Mouse (Mus musculus): Measurements from ENCODE around the gene BC067074. TPM values are rescaled to one million over a fixed set of nuclear protein-coding genes. Genes with fewer than 3 reads are reported as not detected.
"Not testable (repeated sequence)": the region's sequence is repeated elsewhere in the genome, so short reads cannot be mapped to it uniquely, and the experiment has no call there.

Gene BC067074
- total RNA-seq (2021) = 1 to 10 TPM in 1 of 2 experiments, under 1 TPM in 1; 0.88 to 1.1 TPM

- intact Hi-C loops (cut with DNase I) = no loop called here
- no peak for DNase-seq (ENCODE audit: low spot score in 2 of 2)
Observed at GRCm38 (mm10) chr13:113292975-113293706, at the start of gene BC067074. BC067074 (plus strand) TSS chr13:113293159.

DNA sequence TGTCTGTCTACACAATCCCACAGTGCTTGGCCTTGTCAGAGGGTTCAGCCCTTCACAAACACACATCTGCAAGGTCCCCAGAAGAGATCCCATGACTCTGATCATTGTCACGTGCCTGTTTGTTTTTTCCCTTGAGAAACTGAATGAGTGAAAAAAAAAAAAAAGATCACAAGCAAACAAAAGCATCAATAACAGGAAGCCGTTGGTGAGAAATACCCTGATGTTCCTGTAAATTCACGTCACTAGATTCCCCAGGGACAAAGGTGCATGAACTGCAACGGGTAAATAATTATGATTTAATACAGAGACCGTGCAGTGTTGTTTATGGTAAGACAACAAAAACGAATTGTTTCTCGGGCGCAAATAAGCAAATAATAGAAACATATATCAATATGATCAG is 47.9 kb upstream of the BC067074 start:
- no peak for DNase-seq (ENCODE audit: low spot score in 2 of 2)
- intact Hi-C loops (cut with DNase I) = no loop called here

DNA sequence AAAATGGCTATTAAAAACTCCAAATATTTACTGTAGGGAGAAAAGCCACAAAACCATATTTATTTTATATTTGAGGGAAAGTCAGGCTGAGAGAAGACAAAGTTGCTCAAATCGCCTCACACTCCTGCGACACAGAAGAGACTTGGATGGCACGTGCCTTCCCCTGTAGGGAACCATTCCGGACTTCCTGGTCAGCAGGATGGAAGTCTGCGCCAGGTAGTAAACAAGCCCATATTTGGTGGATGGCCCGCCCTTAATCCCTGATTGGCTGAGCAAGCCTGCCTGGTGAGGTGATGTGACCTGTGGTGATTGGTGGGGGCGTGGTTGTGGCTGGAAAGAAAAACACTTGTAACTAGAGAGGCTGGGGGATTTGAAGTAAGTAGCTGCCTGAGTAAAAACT is 40.4 kb upstream of the BC067074 start:
- intact Hi-C loops (cut with DNase I); DNase-seq (ENCODE audit: low spot score in 2 of 2): not testable (repeated sequence)

- DNase-seq (ENCODE audit: low spot score in 2 of 2) = no peak
Observed at GRCm38 (mm10) chr13:113256766-113257165, 36.2 kb upstream of the BC067074 start.

GRCm38 (mm10) chr13:113257190-113257589 is 35.8 kb upstream of the BC067074 start:
- no peak for DNase-seq (ENCODE audit: low spot score in 2 of 2)
- intact Hi-C loops (cut with DNase I) = no loop called here

More at GRCm38 (mm10) chr13:113256766-113257165, 36.2 kb upstream of the BC067074 start:
- intact Hi-C loops (cut with DNase I) = no loop called here

- no peak for DNase-seq (ENCODE audit: low spot score in 2 of 2)
- intact Hi-C loops (cut with DNase I) = no loop called here
Observed at GRCm38 (mm10) chr13:113259237-113259636, 33.7 kb upstream of the BC067074 start.

- intact Hi-C loops (cut with DNase I) = no loop called here
Observed at GRCm38 (mm10) chr13:113262822-113263221, 30.1 kb upstream of the BC067074 start.

GRCm38 (mm10) chr13:113265257-113265656 is 27.7 kb upstream of the BC067074 start:
- intact Hi-C loops (cut with DNase I) = loop anchor here (5.0 kb wide), 3 partner anchors 218 to 402 kb away; partner anchors contain the start of genes Gpx8 and Snx18
- DNase-seq (ENCODE audit: low spot score in 2 of 2) = peak; percentile 10 to 47

More at GRCm38 (mm10) chr13:113262822-113263221, 30.1 kb upstream of the BC067074 start:
- peak; percentile 15 to 41 for DNase-seq (ENCODE audit: low spot score in 2 of 2)

DNA sequence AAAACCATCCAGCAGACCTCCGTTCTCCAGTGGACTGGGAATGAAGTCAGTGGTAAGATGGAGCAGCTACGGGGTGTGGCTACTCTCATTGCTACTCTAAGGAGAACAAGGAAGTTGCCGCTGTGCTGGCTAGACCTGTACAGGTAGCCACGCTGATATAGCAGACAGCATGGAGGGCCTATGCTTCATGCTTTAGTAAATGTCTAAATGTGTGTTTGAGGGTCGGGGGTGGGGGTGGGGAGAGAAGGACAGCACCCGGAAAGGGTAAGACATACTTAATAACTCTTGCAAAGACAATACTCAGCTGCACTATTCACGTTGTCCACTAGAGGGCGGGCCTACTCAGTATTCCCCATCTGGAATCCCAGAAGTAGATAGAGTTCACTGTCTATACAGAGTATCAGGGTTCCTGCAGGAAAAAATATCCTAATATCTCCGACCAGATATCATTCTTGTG is 26.4 kb upstream of the BC067074 start:
- intact Hi-C loops (cut with DNase I) = loop anchor here (5.0 kb wide), 3 partner anchors 219 to 401 kb away; partner anchors contain the start of genes Gpx8 and Snx18
- peak; percentile 29 to 57 for DNase-seq (ENCODE audit: low spot score in 2 of 2)

- intact Hi-C loops (cut with DNase I) = loop anchor here (5.0 kb wide), 3 partner anchors 220 to 400 kb away; partner anchors contain the start of genes Gpx8 and Snx18
- DNase-seq (ENCODE audit: low spot score in 2 of 2) = no peak
Observed at GRCm38 (mm10) chr13:113267204-113267603, 25.8 kb upstream of the BC067074 start.

DNA sequence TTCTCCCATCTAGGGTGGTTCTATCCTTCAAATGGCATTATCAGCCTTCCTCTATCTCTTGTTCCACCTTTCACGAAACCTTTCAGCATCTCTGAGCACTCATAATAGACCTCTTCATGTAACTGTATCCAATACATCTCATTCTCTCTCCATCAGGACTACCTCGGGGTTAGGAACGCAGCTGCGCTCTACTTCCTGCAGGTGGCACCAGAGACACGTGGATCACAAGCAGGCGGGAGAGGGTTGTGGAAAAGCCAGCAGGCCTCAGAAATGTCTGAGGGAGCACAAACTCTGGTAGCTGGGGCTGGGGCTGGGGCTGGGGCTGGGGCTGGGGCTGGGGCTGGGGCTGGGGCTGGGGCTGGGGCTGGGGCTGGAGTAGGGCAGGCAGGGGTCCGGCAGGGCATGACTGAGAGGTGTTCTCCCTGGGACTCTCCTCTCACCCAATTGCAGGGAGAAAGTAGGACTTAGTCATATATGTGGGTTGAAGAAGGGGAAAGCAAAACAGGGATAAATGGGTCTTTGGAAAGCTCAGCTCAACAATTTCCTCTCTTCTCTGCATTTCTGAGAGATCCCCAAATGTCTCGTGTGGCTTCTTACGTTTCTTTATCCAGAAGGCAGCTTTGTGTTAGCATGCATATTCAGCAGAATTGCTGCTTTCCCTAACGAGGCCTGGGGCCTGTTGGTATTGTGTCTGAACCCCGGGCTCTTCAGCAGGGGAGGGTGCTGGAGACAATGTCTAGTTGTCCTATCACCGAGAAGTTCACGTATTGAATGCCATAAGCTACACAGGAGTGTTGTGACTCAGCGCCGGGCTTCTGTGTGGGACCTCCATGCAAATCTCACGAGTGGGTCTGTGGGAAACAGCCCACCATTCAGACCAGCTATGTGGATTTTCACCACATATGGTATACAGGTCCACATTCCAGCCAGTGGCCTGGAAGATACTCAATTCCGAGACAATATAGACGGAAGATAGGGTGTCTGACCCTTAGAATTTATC is 22.9 kb upstream of the BC067074 start:
- intact Hi-C loops (cut with DNase I) = loop anchor here (5.0 kb wide), 3 partner anchors 223 to 397 kb away; partner anchors contain the start of genes Gpx8 and Snx18

DNA sequence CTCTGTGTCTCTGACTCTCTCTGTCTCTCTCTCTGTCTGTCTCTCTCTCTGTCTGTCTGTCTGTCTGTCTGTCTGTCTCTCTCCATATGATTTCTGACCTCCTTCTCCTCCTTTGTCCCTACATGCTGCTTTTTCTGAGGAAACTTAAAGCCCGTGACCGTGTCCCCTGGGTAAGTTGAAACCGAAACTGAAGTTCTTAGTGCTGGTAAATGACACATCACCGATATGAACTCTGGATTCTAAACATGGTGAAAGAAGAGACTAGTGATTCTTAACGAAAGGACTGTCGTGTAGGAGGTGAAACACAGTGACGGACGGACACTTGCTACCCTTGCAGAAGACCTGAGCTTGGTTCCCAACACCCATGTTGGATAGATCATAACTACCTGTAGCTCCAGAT is 21.8 kb upstream of the BC067074 start:
- intact Hi-C loops (cut with DNase I) = no loop called here
- DNase-seq (ENCODE audit: low spot score in 2 of 2) = no peak

More for the DNA sequence above, 22.9 kb upstream of the BC067074 start:
- DNase-seq (ENCODE audit: low spot score in 2 of 2) = peak; percentile 73 to 79

- DNase-seq (ENCODE audit: low spot score in 2 of 2) = no peak
- intact Hi-C loops (cut with DNase I) = no loop called here
Observed at GRCm38 (mm10) chr13:113287141-113287540, 5.8 kb upstream of the BC067074 start.

DNA sequence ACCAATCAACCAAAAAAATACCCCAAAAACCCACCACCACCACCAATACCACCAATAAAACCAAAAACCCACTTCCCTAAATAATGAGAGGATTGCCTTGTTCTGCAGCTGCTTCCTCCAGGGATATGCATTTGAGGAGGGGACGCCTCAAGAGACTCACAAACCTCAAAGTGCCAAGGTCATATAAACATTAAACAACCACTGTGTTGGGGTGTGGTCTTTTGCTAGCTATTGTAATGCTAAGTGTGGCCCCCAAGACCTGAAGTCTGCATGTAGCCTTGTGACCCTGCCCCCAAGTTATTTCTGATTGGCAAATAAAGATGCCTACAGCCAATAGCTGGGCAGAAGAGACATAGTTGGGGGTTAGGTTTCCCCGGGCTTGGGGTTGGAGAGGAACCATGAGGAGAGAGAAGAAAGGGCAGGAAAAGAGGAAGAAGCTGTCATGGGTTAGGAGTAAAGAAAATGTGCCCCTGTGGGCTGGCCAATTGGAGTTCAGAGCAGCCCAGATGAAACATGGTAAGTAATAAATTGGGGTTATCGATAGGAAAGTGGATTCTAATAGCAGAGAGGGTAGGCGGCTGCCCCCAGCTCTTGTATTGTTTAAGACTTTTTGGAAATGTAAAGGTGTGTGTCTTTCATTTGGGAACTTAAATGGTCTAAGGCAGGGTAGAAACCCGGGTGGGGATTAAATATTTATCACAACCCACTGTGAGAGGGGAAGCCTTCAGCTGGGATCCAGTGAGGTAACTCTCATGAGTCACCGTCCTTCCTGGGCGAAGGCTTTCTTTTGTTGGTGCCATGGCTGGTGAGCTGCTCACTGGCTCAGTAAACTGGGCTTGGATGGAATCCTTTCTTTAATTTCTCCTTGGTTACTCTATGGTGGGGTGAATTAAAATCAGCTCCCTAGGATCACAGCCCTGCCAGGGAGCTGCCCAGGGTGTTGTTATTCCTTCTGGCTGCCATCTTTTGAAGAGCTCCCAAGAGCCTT is 4.5 kb upstream of the BC067074 start:
- DNase-seq (ENCODE audit: low spot score in 2 of 2) = no peak
- intact Hi-C loops (cut with DNase I) = no loop called here

DNA sequence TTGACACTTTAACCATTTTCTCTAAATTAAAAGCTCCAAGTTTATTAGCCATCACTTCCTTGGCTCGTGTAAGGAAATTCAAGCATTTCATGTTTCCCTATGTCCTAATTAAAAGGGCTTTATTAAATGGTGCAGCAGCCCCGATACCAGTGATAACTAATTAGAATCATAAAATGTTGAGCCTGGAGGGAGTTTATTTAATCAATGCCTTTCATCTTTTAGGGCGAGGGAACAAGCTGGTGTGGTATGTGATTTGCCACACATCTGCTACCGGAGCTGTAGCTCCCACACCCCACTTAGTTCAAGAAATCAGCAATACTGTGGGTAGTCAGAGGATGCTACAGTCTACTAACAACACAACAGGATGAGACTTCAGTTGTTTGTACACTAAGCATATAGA is 3.2 kb upstream of the BC067074 start:
- no peak for DNase-seq (ENCODE audit: low spot score in 2 of 2)
- intact Hi-C loops (cut with DNase I) = no loop called here

DNA sequence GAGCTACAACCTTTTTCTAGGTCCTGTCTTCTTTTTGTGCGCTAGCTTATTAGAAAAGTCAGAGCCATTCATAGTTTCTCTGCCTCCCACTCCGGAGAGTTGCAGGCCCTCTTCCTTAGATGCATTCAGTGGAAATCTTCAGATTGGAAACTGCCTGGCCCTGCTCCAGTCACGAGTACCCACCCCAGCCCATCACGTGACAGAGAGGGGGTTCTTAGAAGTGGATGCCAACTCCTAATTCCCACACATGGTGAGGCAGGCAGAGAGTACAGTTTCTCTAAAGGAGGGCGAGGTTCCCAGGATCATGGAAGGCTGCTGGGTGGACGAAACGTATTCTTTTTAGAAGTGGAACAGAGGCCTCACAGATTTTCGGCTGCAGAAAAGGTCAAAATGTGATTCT is 958 bp upstream of the BC067074 start:
- DNase-seq (ENCODE audit: low spot score in 2 of 2) = no peak
- intact Hi-C loops (cut with DNase I) = no loop called here

- no peak for DNase-seq (ENCODE audit: low spot score in 2 of 2)
- intact Hi-C loops (cut with DNase I) = no loop called here
Observed at GRCm38 (mm10) chr13:113293707-113294432, 911 bp downstream of the BC067074 start.

All from left cerebral cortex, postnatal 36 days (tissue).